ENCODE assay signal across 21 mouse cellular contexts in genomic region chr11:99989881-99990405, GRCm38 (mm10). TPM values are rescaled to one million over a fixed set of nuclear protein-coding genes. Genes with fewer than 3 reads are reported as not detected.
"Had no signal": no experiment of that assay in that cellular context is flagged by ENCODE, and none has a peak within 500 bp of the region (broad histone marks: within the 10 kb centered on the region; RNA-seq: fewer than 3 reads in every experiment).

No protein-coding gene starts in this region.

- H3K4me3 ChIP-seq: kidney, embryonic 15.5 days; left cerebral cortex, adult 2 months; limb, embryonic 15.5 days; liver, embryonic 12.5 days; midbrain, embryonic 12.5 days; stomach, embryonic 15.5 days had no signal

- DNase-seq: kidney, postnatal 14 days; lung, embryonic 14.5 days; lung, postnatal 10 days; right cerebral cortex, postnatal 14 days; thymus, postnatal 4 days had no signal

- H3K27me3 ChIP-seq: stomach, embryonic 15.5 days had no signal

- ATAC-seq: liver, embryonic 12.5 days had no signal

- H3K4me1 ChIP-seq: liver, embryonic 12.5 days; midbrain, embryonic 12.5 days; stomach, embryonic 15.5 days had no signal

- H3K9ac ChIP-seq: kidney, embryonic 15.5 days; limb, embryonic 15.5 days; liver, embryonic 12.5 days; lung, embryonic 14.5 days; midbrain, embryonic 12.5 days; stomach, embryonic 15.5 days had no signal

- H3K9me3 ChIP-seq: kidney, embryonic 15.5 days; limb, embryonic 15.5 days; liver, embryonic 12.5 days; midbrain, embryonic 12.5 days; stomach, embryonic 15.5 days had no signal

- H3K4me2 ChIP-seq: kidney, embryonic 15.5 days; limb, embryonic 15.5 days; liver, embryonic 12.5 days; lung, embryonic 14.5 days; midbrain, embryonic 12.5 days; stomach, embryonic 15.5 days had no signal

- H3K36me3 ChIP-seq: kidney, embryonic 15.5 days; limb, embryonic 15.5 days; liver, embryonic 12.5 days; midbrain, embryonic 12.5 days; stomach, embryonic 15.5 days had no signal

- H3K27ac ChIP-seq: kidney, embryonic 15.5 days; left cerebral cortex, adult 2 months; limb, embryonic 15.5 days; liver, embryonic 12.5 days; midbrain, embryonic 12.5 days; stomach, embryonic 15.5 days had no signal

RNA-seq across cellular contexts. Expression of gene Krtap16-1, which starts 3.5 kb away (rescaled TPM):
- total RNA-seq: layer of hippocampus, postnatal 25 days; left cerebral cortex, adult 2 months; left cerebral cortex, postnatal 14 days; megakaryocyte-erythroid progenitor cell, adult 5-6 weeks; midbrain, postnatal 0 days had no signal
- polyA plus RNA-seq: kidney, embryonic 15.5 days; large intestine, adult 2 months; limb, embryonic 11.5 days; limb, embryonic 15.5 days; liver, embryonic 12.5 days; liver, embryonic 16.5 days; lung, embryonic 14.5 days; midbrain, embryonic 12.5 days; midbrain, postnatal 0 days; spleen, adult 2 months; stomach, embryonic 15.5 days had no signal

RNA-seq across cellular contexts. Expression of gene Krtap17-1, which starts 3.9 kb away (rescaled TPM):
- total RNA-seq: layer of hippocampus, postnatal 25 days; left cerebral cortex, adult 2 months; left cerebral cortex, postnatal 14 days; megakaryocyte-erythroid progenitor cell, adult 5-6 weeks had no signal
- polyA plus RNA-seq: kidney, embryonic 15.5 days; large intestine, adult 2 months; liver, embryonic 12.5 days; liver, embryonic 16.5 days; midbrain, embryonic 12.5 days; spleen, adult 2 months; stomach, embryonic 15.5 days had no signal

RNA-seq across cellular contexts. Expression of gene Krtap29-1, which starts 11.1 kb away (rescaled TPM):
- total RNA-seq: layer of hippocampus, postnatal 25 days; left cerebral cortex, adult 2 months; left cerebral cortex, postnatal 14 days; megakaryocyte-erythroid progenitor cell, adult 5-6 weeks; midbrain, postnatal 0 days had no signal
- polyA plus RNA-seq: kidney, embryonic 15.5 days; large intestine, adult 2 months; limb, embryonic 11.5 days; limb, embryonic 15.5 days; liver, embryonic 12.5 days; liver, embryonic 16.5 days; lung, embryonic 14.5 days; midbrain, embryonic 12.5 days; midbrain, postnatal 0 days; neural tube, embryonic 14.5 days; spleen, adult 2 months; stomach, embryonic 15.5 days; testis, adult 2 months had no signal

RNA-seq across cellular contexts. Expression of gene Krt33a, which starts 26.1 kb away (rescaled TPM):
- total RNA-seq: layer of hippocampus, postnatal 25 days; left cerebral cortex, adult 2 months; left cerebral cortex, postnatal 14 days; megakaryocyte-erythroid progenitor cell, adult 5-6 weeks; midbrain, postnatal 0 days had no signal
- polyA plus RNA-seq: kidney, embryonic 15.5 days; large intestine, adult 2 months; limb, embryonic 11.5 days; liver, embryonic 12.5 days; liver, embryonic 16.5 days; lung, embryonic 14.5 days; midbrain, embryonic 12.5 days; midbrain, postnatal 0 days; neural tube, embryonic 14.5 days; spleen, adult 2 months; testis, adult 2 months had no signal

RNA-seq across cellular contexts. Expression of gene Krt33b, which starts 39.7 kb away (rescaled TPM):
- total RNA-seq: layer of hippocampus, postnatal 25 days; left cerebral cortex, adult 2 months; left cerebral cortex, postnatal 14 days; megakaryocyte-erythroid progenitor cell, adult 5-6 weeks; midbrain, postnatal 0 days had no signal
- polyA plus RNA-seq: kidney, embryonic 15.5 days; large intestine, adult 2 months; liver, embryonic 12.5 days; liver, embryonic 16.5 days; lung, embryonic 14.5 days; midbrain, embryonic 12.5 days; neural tube, embryonic 14.5 days; spleen, adult 2 months; stomach, embryonic 15.5 days; testis, adult 2 months had no signal
